Mouse (Mus musculus) brain, embryonic 18.5 days (tissue): ENCODE measurements at regions not wholly inside any gene's neighbourhood (a gene's known extent, or its start where the extent isn't known, plus 50 kb on each side); places are given as distances from the start of the nearest gene placed in this dataset.
A peak's percentile ranks its signal among the peaks of the same experiment; 100 is the strongest.
"Not testable (repeated sequence)": the region's sequence is repeated elsewhere in the genome, so short reads cannot be mapped to it uniquely, and the experiment has no call there.

Source experiments
- DNase-seq: peaks from one replicate; pipeline ENCODE4 v3.0.0-alpha.2; 2012; ENCODE audit warnings: low read depth, low spot score

DNA sequence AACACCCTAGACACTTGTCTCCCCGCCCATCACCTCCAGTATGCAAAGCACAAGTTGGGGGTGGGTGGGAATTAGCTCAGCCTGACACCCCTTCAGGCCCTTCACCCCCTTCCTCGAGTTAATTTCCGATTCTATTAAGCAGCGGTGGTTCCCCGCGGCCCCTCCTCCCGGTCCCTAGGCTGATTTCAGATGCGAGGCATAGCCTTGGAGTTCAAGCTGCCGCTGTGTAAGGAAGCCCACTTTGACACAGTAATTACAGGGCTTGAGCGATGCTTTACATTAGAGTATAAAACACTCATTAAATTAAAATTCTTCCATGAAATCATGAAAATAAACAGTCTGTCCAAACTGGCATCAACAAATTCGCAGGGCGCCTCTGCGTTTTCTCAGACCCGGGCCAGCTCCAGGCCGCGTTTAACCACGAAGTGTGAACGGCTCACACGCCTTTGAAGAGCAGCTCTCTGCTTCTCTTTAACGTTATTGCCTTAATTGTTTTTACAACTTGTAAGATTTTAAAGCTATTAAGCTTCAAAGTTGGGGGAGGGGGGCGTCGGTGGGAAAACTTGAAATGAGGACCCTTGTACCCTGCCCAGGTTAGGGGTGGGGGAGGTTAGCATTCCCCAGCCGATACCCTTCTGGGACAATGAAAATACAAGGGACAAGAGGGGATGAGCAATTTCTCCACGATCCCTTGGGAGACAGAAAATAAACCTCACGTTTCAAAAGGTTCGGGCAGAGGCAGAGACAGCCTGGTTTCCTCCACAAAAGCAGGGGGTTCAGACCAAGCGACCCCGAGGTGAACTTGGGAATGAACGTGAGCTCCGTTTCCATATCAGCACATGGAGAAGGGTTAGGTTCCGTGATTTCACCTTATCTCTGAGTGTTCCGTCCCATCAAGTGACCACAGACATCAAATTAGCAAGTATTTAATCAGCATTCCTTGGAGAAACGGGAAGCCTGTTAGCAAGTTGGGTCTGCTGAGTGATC is 114.4 kb downstream of the Dicer1 start:
- no peak for DNase-seq

GRCm38 (mm10) chr12:104636474-104636873 is 115.3 kb downstream of the Dicer1 start:
- no peak for DNase-seq

GRCm38 (mm10) chr12:104634818-104635217 is 116.9 kb downstream of the Dicer1 start:
- DNase-seq, result no peak

GRCm38 (mm10) chr12:104630590-104630989 is 121.2 kb downstream of the Dicer1 start:
- no peak for DNase-seq

DNA sequence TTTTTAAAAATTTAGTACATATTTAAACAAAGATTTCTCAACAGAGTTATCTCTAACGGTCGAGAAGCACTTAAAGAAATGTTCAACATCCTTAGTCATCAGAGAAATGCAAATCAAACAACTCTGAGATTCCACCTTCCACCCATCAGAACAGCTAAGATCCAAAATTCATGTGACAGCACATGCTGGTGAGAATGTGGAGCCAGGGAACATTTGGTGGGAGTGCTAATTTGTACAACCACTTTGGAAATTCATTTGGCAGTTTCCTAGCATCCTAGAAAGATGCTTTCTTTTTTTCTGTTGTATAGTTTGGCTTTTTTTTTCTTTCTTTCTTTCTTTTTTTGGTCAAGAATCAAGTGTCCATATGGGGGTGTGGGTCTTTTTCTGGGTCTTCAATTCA is 122.3 kb downstream of the Dicer1 start:
- no peak for DNase-seq

- DNase-seq, result no peak
Measured at GRCm38 (mm10) chr12:104626054-104626453, 125.7 kb downstream of the Dicer1 start.

DNA sequence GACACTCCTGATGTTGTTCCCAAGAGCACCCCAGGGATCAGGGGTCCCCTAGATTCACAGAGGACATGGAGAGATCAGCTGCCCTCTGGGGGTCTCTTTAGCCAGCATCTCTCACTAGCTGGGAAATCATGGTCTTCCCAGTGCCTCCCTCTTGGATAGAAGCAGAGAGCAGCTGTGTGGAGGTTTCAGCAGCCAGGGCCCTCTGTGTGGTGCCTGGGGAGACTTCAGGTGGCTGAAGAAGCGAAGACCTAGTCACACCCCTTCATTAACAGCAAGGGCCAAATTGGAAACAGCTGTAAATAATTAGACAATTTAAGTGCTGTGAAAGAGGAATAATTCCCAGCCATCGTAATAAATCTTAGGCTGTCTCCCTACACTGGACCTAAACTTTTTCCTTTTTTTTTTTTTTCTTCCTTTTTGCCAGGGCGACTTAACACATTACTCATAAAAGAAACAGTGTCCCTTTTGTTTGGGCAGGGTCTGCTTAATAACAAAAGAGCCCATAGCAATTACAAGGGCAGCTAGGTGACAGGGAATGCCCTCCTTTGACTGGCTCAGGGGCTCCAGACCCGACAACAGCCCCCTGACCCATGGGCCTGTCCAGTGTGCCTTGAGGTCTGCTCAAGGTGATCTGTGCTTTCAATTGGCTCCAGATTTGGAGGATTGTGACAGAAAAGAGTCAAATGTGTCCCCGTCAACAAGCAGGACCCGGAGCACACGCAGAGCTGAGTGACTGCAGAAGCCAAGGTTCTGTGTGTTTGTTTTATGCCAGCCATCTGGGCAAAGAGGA is 127.7 kb downstream of the Dicer1 start:
- no peak for DNase-seq

DNA sequence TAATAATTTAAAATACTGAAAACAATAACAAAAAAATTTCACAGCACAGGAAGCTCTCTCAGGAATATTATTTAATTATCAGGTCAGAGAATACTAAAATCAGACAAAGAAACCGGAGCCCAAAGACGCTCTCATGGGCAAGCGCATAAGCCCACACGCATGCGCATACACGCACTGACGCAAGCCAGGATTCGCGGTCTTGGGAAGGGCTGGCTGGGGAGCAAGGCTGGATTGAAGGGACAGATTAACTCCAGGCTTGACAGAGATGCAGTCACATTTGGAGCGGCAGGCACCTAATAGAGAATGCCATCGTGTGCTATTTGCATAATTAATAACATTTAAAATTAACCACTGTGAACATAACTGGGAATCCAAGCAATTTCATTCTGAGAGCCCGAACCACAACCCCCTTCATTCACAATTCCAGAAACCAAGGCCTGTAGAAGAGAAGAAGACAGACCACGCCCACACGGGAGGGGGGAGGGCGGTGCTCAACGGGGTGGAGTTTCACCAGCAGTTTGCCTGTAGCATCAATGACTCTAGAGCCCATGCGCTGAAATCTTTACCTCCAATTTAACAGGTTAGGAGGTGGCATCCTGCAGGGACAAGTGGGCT is 134.5 kb downstream of the Dicer1 start:
- peak; percentile 85 for DNase-seq

GRCm38 (mm10) chr12:104614240-104614639 is 137.5 kb downstream of the Dicer1 start:
- DNase-seq, result no peak

- DNase-seq, result no peak
Measured at GRCm38 (mm10) chr12:104609767-104610166, 136.6 kb upstream of the Gsc start.

DNA sequence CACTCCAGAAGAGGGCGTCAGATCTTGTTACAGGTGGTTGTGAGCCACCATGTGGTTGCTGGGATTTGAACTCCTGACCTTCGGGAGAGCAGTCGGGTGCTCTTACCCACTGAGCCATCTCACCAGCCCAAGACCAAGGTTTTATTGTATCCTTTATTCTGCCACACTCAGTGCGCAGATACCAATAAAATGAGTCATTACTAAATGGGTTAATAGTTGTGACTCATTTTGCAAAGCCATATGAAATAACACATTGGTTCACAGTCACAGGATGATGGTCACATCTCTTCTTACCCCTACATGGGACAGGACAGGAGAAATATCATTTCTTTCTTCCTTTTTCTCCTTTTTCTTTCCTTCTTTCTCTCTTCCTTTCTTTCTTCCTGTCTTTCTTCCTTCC is 135.8 kb upstream of the Gsc start:
- DNase-seq, result not testable (repeated sequence)

GRCm38 (mm10) chr12:104607410-104607809 is 134.3 kb upstream of the Gsc start:
- no peak for DNase-seq

DNA sequence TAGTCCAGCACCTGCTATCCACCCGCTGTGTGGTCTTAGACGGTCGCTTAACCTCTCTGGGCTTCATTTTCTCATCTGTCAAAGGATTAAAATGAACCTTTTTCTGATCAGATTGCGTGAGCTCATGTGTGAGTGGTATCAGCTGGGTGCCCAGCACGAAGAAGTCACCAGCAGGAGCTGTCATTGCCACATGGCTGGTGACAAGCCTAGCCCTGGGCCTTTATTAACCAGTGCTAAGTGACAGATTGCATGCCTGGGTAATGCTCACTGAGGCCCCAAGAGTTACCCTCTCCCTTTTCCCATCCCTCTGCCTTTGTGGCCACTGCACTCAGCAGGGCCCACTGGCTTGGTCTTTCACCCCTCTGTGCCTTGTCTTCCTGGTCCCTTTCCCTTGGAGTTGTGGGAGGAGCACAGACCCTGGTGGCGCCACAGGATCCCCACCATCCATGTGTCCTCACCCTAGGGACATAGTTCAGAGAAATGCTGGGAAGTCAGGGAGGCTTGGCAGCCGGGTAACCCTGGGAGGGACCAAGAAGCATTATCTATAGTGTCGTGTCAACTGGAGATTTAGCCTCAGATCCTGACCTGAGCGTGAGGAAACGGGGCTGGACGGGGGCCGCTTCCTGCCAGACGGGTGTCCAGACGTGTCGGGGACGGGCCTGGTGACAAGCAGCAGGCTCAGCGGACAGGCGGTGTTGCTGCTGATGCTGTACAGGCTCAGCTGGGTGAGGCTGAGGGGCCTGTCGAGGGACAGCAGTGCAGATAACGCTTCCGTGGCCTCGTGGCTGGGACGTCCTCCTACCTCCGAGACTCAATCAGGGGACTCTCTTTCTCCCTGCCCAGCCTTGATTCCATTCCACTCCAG is 132.6 kb upstream of the Gsc start:
- DNase-seq, result no peak

GRCm38 (mm10) chr12:104598056-104598455 is 124.9 kb upstream of the Gsc start:
- no peak for DNase-seq

GRCm38 (mm10) chr12:104593526-104594155 is 120.5 kb upstream of the Gsc start:
- peak; percentile 28 for DNase-seq

DNA sequence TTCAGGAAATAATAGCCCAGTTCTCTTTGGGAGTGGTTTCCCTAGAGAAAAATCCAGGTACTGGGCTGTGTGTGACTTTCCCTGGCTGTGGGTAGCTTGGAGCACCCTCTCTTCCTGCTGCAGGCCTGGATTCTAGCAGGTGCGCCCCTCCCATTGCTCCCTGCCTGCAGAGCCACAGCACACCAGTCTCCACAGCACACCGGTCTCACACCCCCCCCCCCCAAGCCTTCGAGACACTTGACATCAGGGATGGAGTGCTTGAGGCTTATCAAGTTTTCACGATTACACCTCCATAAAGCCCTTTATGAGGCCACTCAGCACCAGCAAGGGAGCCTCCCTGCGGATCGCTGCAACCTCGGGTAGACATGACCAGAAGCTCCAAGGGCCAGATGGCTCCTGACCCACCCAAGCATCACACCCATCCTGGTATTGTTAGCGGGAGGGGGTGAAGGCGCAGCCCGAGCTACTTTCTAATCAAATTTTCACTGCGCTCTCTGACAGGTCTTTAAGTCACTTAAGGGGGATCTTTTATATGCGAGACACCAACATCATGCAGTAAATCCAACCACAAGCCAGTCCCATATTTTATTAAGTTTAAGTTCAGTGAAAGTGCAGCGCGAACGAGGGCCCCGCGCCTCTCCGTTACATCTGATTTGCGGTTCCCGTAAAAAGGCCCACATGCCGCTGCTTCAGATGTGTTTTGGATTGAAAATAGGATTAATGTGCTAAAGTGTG is 119.8 kb upstream of the Gsc start:
- DNase-seq, result no peak

GRCm38 (mm10) chr12:104591571-104591970 is 118.4 kb upstream of the Gsc start:
- no peak for DNase-seq

GRCm38 (mm10) chr12:104590291-104590690 is 117.2 kb upstream of the Gsc start:
- no peak for DNase-seq

- DNase-seq, result no peak
Measured at GRCm38 (mm10) chr12:104584408-104584807, 111.3 kb upstream of the Gsc start.

GRCm38 (mm10) chr12:104580796-104581195 is 107.7 kb upstream of the Gsc start:
- no peak for DNase-seq
